Mouse (Mus musculus): ENCODE measurements at regions not wholly inside any gene's neighbourhood (a gene's known extent, or its start where the extent isn't known, plus 50 kb on each side); places are given as distances from the start of the nearest gene placed in this dataset.

GRCm38 (mm10) chr5:134832896-134833295, 73.6 kb downstream of the Tmem270 start:
- Histone ChIP-seq H3K9ac (replicated peaks) (no peak overlapping the region), H3K9me3 (ENCODE audit: low read length) (no peaks in the 10 kb centered on the region), H3K36me3 (replicated peaks; ENCODE audit: insufficient read depth, low read length) (no peaks in the 10 kb centered on the region), H3K27me3 (ENCODE audit: insufficient read depth, low read length) (no peaks in the 10 kb centered on the region), H3K4me2 (ENCODE audit: low read depth, low read length) (no peak overlapping the region), H3K4me3 (ENCODE audit: low read depth, low read length) (no peak overlapping the region), H3K4me1 (ENCODE audit: insufficient read depth) (no peaks in the 10 kb centered on the region), H3K27ac (ENCODE audit: low read depth) (no peak overlapping the region)
- ATAC-seq (no peak), DNase-seq (no peak)
- TF ChIP-seq CTCF (IDR thresholded peaks at IDR 0.05; ENCODE audit: low read depth) = no peak
- TF ChIP-seq EP300 (IDR thresholded peaks at IDR 0.05; ENCODE audit: low read depth) = no peak
- WGBS (ENCODE audit: insufficient replicate concordance) = 76% methylated on average over 8 of the region's 8 CpGs

GRCm38 (mm10) chr5:134817671-134818070, 70.5 kb upstream of the Eln start:
- Histone ChIP-seq H3K9ac (replicated peaks) (no peak overlapping the region), H3K27ac (ENCODE audit: low read depth) (no peak overlapping the region), H3K27me3 (ENCODE audit: insufficient read depth, low read length) (no peaks in the 10 kb centered on the region), H3K4me1 (ENCODE audit: insufficient read depth) (no peaks in the 10 kb centered on the region), H3K9me3 (ENCODE audit: low read length) (0 out of 2 replicates have a peak, but pooled peaks cover 7% of the 10 kb centered on the region), H3K4me2 (ENCODE audit: low read depth, low read length) (no peak overlapping the region), H3K4me3 (ENCODE audit: low read depth, low read length) (no peak overlapping the region), H3K36me3 (replicated peaks; ENCODE audit: insufficient read depth, low read length) (no peaks in the 10 kb centered on the region)
- DNase-seq (no peak), ATAC-seq (no peak)
- TF ChIP-seq CTCF (IDR thresholded peaks at IDR 0.05; ENCODE audit: low read depth) = no peak
- TF ChIP-seq EP300 (IDR thresholded peaks at IDR 0.05; ENCODE audit: low read depth) = no peak
- 78% methylated on average over 4 of the region's 4 CpGs for WGBS (ENCODE audit: insufficient replicate concordance)

DNA sequence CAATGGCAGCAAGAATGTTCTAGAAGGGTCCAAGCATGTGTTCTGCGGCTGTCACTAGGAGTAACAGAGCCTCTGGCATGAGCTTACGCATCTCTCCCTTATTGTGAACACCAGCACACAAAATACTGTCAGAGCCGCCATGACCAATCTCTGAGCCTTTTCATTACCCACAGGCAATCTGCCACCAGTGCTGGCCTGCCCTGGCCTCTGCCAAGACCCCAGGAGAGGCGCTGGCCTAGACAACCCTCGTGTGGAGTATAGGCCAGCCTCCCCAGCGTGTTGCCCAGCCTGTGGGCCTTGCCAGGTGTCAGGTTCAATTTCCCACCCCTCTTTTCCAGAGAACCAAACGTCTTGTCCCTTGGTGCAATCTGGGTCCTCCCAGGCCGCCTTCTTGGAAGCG, 62.0 kb upstream of the Eln start:
- H3K4me3 ChIP-seq (ENCODE audit: low read depth, low read length) = no peak overlapping the region
- no peak overlapping the region for H3K9ac ChIP-seq (replicated peaks)
- DNase-seq = no peak
- no peaks in the 10 kb centered on the region for H3K4me1 ChIP-seq (ENCODE audit: insufficient read depth)
- 82% methylated on average over 9 of the region's 9 CpGs for WGBS (ENCODE audit: insufficient replicate concordance)
- H3K36me3 ChIP-seq (replicated peaks; ENCODE audit: insufficient read depth, low read length) = no peaks in the 10 kb centered on the region
- H3K27ac ChIP-seq (ENCODE audit: low read depth) = no peak overlapping the region
- H3K27me3 ChIP-seq (ENCODE audit: insufficient read depth, low read length) = no peaks in the 10 kb centered on the region
- ATAC-seq = no peak
- H3K9me3 ChIP-seq (ENCODE audit: low read length) = peaks cover 5% of the 10 kb centered on the region; the same call in 1 of the 2 replicates
- H3K4me2 ChIP-seq (ENCODE audit: low read depth, low read length) = no peak overlapping the region
- TF ChIP-seq EP300 (IDR thresholded peaks at IDR 0.05; ENCODE audit: low read depth) = no peak
- no peak for TF ChIP-seq CTCF (IDR thresholded peaks at IDR 0.05; ENCODE audit: low read depth)

DNA sequence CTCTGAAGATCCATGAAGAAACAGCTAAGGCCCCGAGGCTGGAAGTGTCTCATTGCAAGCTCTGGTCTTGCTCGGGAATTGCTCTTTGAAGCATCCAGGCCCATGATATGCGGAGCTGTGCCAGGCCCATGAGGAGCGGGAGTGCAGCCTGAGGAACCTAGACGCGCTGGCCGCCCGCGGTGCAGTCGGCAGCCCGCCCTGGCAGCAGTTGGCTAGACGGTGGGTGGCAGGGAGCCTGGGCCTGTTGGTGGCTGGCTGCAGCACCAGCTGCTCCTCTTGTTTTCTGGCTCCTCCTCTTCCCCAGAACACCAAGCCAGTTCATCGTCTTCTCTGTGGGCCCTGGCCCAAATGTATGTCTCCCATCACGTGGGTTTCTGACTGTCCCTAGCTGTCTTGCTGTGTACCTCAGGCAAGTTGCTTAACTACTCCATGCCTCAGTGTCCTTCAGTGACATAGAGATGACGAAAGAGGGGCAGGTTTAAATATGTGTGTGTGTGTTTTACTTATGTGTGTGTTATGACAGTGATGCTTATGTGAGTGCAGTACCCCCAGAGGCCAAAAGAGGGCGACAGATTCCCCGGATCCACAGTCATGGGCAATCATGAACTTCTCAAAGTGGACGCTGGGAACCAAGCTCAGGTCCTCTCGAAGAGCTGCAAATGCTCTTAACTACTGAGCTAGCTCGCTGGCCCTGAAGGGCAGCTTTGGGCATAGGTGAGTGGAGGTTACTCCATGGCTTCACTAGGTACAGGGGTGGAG, 57.3 kb upstream of the Eln start:
- 85% methylated on average over 20 of the region's 20 CpGs for WGBS (ENCODE audit: insufficient replicate concordance)
- TF ChIP-seq CTCF (IDR thresholded peaks at IDR 0.05; ENCODE audit: low read depth) (peak; percentile 45), EP300 (IDR thresholded peaks at IDR 0.05; ENCODE audit: low read depth) (no peak)

GRCm38 (mm10) chr5:134802161-134802719, 55.1 kb upstream of the Eln start:
- no peak overlapping the region for H3K4me2 ChIP-seq (ENCODE audit: low read depth, low read length)
- no peaks in the 10 kb centered on the region for H3K4me1 ChIP-seq (ENCODE audit: insufficient read depth)
- H3K9me3 ChIP-seq (ENCODE audit: low read length) = peaks cover 5% of the 10 kb centered on the region; the same call in 1 of the 2 replicates
- H3K4me3 ChIP-seq (ENCODE audit: low read depth, low read length) = no peak overlapping the region
- H3K27me3 ChIP-seq (ENCODE audit: insufficient read depth, low read length) = no peaks in the 10 kb centered on the region
- TF ChIP-seq EP300 (IDR thresholded peaks at IDR 0.05; ENCODE audit: low read depth) (no peak), CTCF (IDR thresholded peaks at IDR 0.05; ENCODE audit: low read depth) (no peak)
- ATAC-seq (no peak), DNase-seq (no peak)
- H3K27ac ChIP-seq (ENCODE audit: low read depth) = no peak overlapping the region
- H3K9ac ChIP-seq (replicated peaks) = no peak overlapping the region
- H3K36me3 ChIP-seq (replicated peaks; ENCODE audit: insufficient read depth, low read length) = no peaks in the 10 kb centered on the region
- 53% methylated on average over 11 of the region's 11 CpGs for WGBS (ENCODE audit: insufficient replicate concordance)

More for the DNA sequence above, 57.3 kb upstream of the Eln start:
- H3K27me3 ChIP-seq (ENCODE audit: insufficient read depth, low read length) = no peaks in the 10 kb centered on the region
- ATAC-seq (no peak), DNase-seq (no peak)
- H3K9ac ChIP-seq (replicated peaks) = no peak overlapping the region
- H3K9me3 ChIP-seq (ENCODE audit: low read length) = peaks cover 5% of the 10 kb centered on the region; the same call in 1 of the 2 replicates
- no peak overlapping the region for H3K4me3 ChIP-seq (ENCODE audit: low read depth, low read length)
- no peaks in the 10 kb centered on the region for H3K4me1 ChIP-seq (ENCODE audit: insufficient read depth)
- no peaks in the 10 kb centered on the region for H3K36me3 ChIP-seq (replicated peaks; ENCODE audit: insufficient read depth, low read length)
- no peak overlapping the region for H3K4me2 ChIP-seq (ENCODE audit: low read depth, low read length)
- no peak overlapping the region for H3K27ac ChIP-seq (ENCODE audit: low read depth)

DNA sequence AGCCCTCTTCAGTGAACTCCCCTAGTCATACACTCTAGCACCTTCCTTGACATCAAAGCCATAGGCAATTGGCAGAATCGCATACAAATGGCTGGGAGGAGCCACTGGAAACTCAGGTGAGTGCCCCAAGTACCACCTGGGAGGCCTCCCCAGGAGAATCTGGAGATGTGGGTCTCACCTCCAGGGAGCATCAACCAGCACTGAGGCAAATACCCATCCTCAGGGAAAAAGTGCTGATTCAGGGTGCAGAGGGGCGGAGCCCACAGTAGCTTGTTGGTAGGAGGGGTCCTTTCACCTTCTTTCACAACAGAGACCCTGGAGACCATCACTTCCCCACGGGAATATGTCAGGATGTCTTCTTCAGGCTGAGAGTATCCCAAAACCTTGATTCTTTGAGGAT, 53.4 kb upstream of the Eln start:
- no peaks in the 10 kb centered on the region for H3K36me3 ChIP-seq (replicated peaks; ENCODE audit: insufficient read depth, low read length)
- TF ChIP-seq CTCF (IDR thresholded peaks at IDR 0.05; ENCODE audit: low read depth) = no peak
- no peak for TF ChIP-seq EP300 (IDR thresholded peaks at IDR 0.05; ENCODE audit: low read depth)
- no peaks in the 10 kb centered on the region for H3K27me3 ChIP-seq (ENCODE audit: insufficient read depth, low read length)
- peaks cover 5% of the 10 kb centered on the region; the same call in 1 of the 2 replicates for H3K9me3 ChIP-seq (ENCODE audit: low read length)
- DNase-seq (no peak), ATAC-seq (no peak)
- H3K4me2 ChIP-seq (ENCODE audit: low read depth, low read length) = no peak overlapping the region
- no peak overlapping the region for H3K4me3 ChIP-seq (ENCODE audit: low read depth, low read length)
- no peak overlapping the region for H3K9ac ChIP-seq (replicated peaks)
- no peaks in the 10 kb centered on the region for H3K4me1 ChIP-seq (ENCODE audit: insufficient read depth)
- H3K27ac ChIP-seq (ENCODE audit: low read depth) = no peak overlapping the region
- 67% methylated on average over 3 of the region's 3 CpGs for WGBS (ENCODE audit: insufficient replicate concordance)
